Comparison of ENCODE assay signal across 9 mouse cellular contexts in genomic region chr11:105731541-105731940, GRCm38 (mm10).
DNase-seq lines count a peak whose midpoint lies in the region; ATAC-seq lines count a peak whose summit lies in the region.
"Had no signal": no experiment of that assay in that cellular context is flagged by ENCODE, and none has a peak within 500 bp of the region (broad histone marks: within the 10 kb centered on the region; RNA-seq: fewer than 3 reads in every experiment).

No protein-coding gene starts in this region.

- no peaks in the 10 kb centered on the region for H3K4me1 ChIP-seq in kidney, embryonic 14.5 days (ENCODE audit: control insufficient read depth, insufficient read depth, low read length)

- 77% methylated on average over 6 of the region's 6 CpGs for WGBS in kidney, embryonic 14.5 days

- no peaks in the 10 kb centered on the region for H3K9me3 ChIP-seq in kidney, embryonic 14.5 days (ENCODE audit: control insufficient read depth, low read length)

- intact Hi-C loops in left cerebral cortex, postnatal 10 days (cut with DNase I): no loop called here
- intact Hi-C loops in gastrocnemius, postnatal 36 days (cut with DNase I): no loop called here

- no peak overlapping the region for H3K4me3 ChIP-seq in kidney, embryonic 14.5 days (ENCODE audit: low read length)

- H3K4me2 ChIP-seq in kidney, embryonic 14.5 days (replicated peaks; ENCODE audit: low read depth, low read length): no peak overlapping the region

- no peak for ATAC-seq in kidney, embryonic 14.5 days (ENCODE audit: low FRiP score, low TSS enrichment)

- peak; percentile 5 to 8 for DNase-seq in kidney, postnatal 36 days
- DNase-seq in frontal cortex, postnatal 10 days (ENCODE audit: low spot score in 2 of 2): peak; percentile 18 to 45
- DNase-seq in left cerebral cortex, postnatal 10 days (ENCODE audit: extremely low spot score in 1 of 2, low spot score in 2 of 2): peak; percentile 18 to 69
- peak; percentile 14 for DNase-seq in right cerebral cortex, postnatal 14 days
- DNase-seq in lung, postnatal 25 days (ENCODE audit: low spot score): no peak
- DNase-seq in gastrocnemius, postnatal 36 days: no peak
- no peak for DNase-seq in kidney, adult 18-20 months

- H3K27ac ChIP-seq in kidney, embryonic 14.5 days (ENCODE audit: low read depth, low read length): no peak overlapping the region
- H3K27ac ChIP-seq: macrophage had no signal

- H3K36me3 ChIP-seq in kidney, embryonic 14.5 days (ENCODE audit: control insufficient read depth, insufficient read depth, low read length): no peaks in the 10 kb centered on the region

- H3K9ac ChIP-seq in kidney, embryonic 14.5 days (ENCODE audit: low read depth, low read length): no peak overlapping the region

- H3K27me3 ChIP-seq in kidney, embryonic 14.5 days (ENCODE audit: control insufficient read depth, insufficient read depth, low read length): no peaks in the 10 kb centered on the region

Comparison
In these comparisons a context has a peak if more than half of its experiments do, and no peak if none do; other contexts are left out.
1. DNase-seq: peak in kidney, postnatal 36 days (2 of 2), frontal cortex, postnatal 10 days (2 of 2), left cerebral cortex, postnatal 10 days (2 of 2) and right cerebral cortex, postnatal 14 days (single experiment); none in lung, postnatal 25 days (single experiment), gastrocnemius, postnatal 36 days (0 of 2) and kidney, adult 18-20 months (single experiment).